Mouse (Mus musculus): ENCODE measurements around the gene Cul7.
A peak's percentile ranks its signal among the peaks of the same experiment; 100 is the strongest.

The Cul7 gene

GRCm38 (mm10) chr17:46673850-46674529, 23.9 kb downstream of the Cul7 start, which contains the start of gene Rrp36:
TSS of gene Rrp36 (minus strand) at chr17:46674352.
- DNase-seq (ENCODE audit: low read depth): peak; percentile 98

GRCm38 (mm10) chr17:46674530-46675283, 24.6 kb downstream of the Cul7 start:
- DNase-seq (ENCODE audit: low read depth): no peak

GRCm38 (mm10) chr17:46678416-46678815, 28.3 kb downstream of the Cul7 start, which contains the start of gene Mea1:
TSS of gene Mea1 (plus strand) at chr17:46678793.
- DNase-seq (ENCODE audit: low read depth): no peak

GRCm38 (mm10) chr17:46678911-46679310, 28.8 kb downstream of the Cul7 start:
- no peak for DNase-seq (ENCODE audit: low read depth)

- peak; percentile 62 for DNase-seq (ENCODE audit: low read depth)
Observed at GRCm38 (mm10) chr17:46679843-46680759, 30.0 kb downstream of the Cul7 start.

- DNase-seq (ENCODE audit: low read depth): peak; percentile 100
Observed at GRCm38 (mm10) chr17:46680760-46681373, 30.7 kb downstream of the Cul7 start, which contains the start of gene Klhdc3. TSS of gene Klhdc3 (minus strand) at chr17:46680914.

- no peak for DNase-seq (ENCODE audit: low read depth)
Observed at GRCm38 (mm10) chr17:46681466-46682118, 31.5 kb downstream of the Cul7 start.

- DNase-seq (ENCODE audit: low read depth): no peak
Observed at GRCm38 (mm10) chr17:46682654-46683389, 32.7 kb downstream of the Cul7 start.

GRCm38 (mm10) chr17:46685913-46686312, 35.8 kb downstream of the Cul7 start:
- no peak for DNase-seq (ENCODE audit: low read depth)

GRCm38 (mm10) chr17:46690665-46691064, 40.5 kb downstream of the Cul7 start:
- DNase-seq (ENCODE audit: low read depth): no peak

GRCm38 (mm10) chr17:46691390-46691789, 41.3 kb downstream of the Cul7 start:
- DNase-seq (ENCODE audit: low read depth): peak; percentile 83

GRCm38 (mm10) chr17:46694517-46695063, 44.5 kb downstream of the Cul7 start:
- no peak for DNase-seq (ENCODE audit: low read depth)

- no peak for DNase-seq (ENCODE audit: low read depth)
Observed at GRCm38 (mm10) chr17:46698515-46698914, 48.4 kb downstream of the Cul7 start.

- DNase-seq (ENCODE audit: low read depth): no peak
Observed at GRCm38 (mm10) chr17:46699245-46699644, 49.1 kb downstream of the Cul7 start.

GRCm38 (mm10) chr17:46699912-46700311, 49.8 kb downstream of the Cul7 start:
- DNase-seq (ENCODE audit: low read depth): no peak

GRCm38 (mm10) chr17:46701489-46701888, 51.4 kb downstream of the Cul7 start:
- no peak for DNase-seq (ENCODE audit: low read depth)

- DNase-seq (ENCODE audit: low read depth): no peak
Observed at GRCm38 (mm10) chr17:46702100-46702499, 52.0 kb downstream of the Cul7 start.

GRCm38 (mm10) chr17:46702506-46702905, 52.4 kb downstream of the Cul7 start:
- DNase-seq (ENCODE audit: low read depth): no peak

GRCm38 (mm10) chr17:46703971-46704886, 54.1 kb downstream of the Cul7 start:
- no peak for DNase-seq (ENCODE audit: low read depth)

Data from 416B (cell line).